Mouse (Mus musculus): ENCODE data around the gene Spink4. TPM values are rescaled to one million over a fixed set of nuclear protein-coding genes. Genes with fewer than 3 reads are reported as not detected.

Gene Spink4
- polyA plus RNA-seq, 1 experiment = 12.5 TPM

DNA sequence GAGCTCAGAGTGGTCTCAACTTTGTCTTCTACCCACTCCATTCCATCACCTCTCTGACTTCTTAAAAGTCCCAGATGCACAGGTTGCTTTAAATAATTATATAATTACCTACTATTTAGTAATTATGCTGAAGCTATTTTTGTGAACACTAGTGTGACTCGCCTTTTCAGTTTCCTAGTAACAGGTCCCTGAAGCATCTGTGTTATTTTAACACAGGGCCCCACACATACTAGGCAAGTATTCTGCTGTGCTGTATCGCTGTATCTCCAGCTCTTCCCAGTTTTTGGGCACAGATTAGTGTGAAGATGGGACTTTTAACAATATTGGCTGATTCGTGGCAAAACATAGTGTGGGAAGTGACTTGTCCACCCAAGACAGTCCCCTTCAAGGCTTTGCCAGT is 43.7 kb downstream of the Spink4 start:
- H3ac ChIP-seq (ENCODE audit: control insufficient read depth, insufficient read length) = no peak overlapping the region
- H3K27me3 ChIP-seq (ENCODE audit: control insufficient read depth, insufficient read depth, insufficient read length) = no peaks in the 10 kb centered on the region
- TF ChIP-seq SRF (IDR thresholded peaks at IDR 0.05; ENCODE audit: control insufficient read depth, insufficient read length, low read depth) (no peak), MYOG (IDR thresholded peaks at IDR 0.05; ENCODE audit: control insufficient read depth in 1 of 3, insufficient read depth in 1 of 3, insufficient read length in 2 of 3, low read depth in 2 of 3) (no peak), REST (IDR thresholded peaks at IDR 0.05; ENCODE audit: insufficient read depth, insufficient read length) (no peak), CEBPB (IDR thresholded peaks at IDR 0.05; ENCODE audit: insufficient read depth, poor library complexity, severe bottlenecking) (no peak)
- peaks cover 67% of the 10 kb centered on the region for H3K36me3 ChIP-seq (ENCODE audit: control insufficient read depth, insufficient read depth)
- H3K4me2 ChIP-seq (ENCODE audit: low read depth) = no peak overlapping the region
- no peaks in the 10 kb centered on the region for H3K79me2 ChIP-seq (ENCODE audit: control insufficient read depth, insufficient read depth)
- H3K4me3 ChIP-seq = no peak overlapping the region

DNA sequence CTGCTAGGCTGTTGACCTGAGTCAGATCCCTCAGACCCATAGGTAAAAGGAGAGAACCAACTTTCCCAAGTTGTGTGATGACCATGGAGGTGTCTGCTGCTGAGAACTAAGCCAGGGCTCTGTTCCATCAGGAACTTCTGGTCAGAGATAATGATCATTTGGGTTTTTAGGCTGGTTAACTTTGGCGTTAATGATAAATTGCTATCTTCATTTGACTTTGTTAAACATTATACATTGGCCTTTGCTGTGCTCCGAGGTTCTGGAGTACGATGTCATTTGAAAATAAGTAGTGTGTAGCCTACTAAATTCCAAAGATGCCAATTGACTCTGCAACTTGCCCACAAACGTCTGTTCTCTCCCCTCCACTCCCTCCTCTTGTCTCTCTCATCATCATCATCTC is 49.3 kb downstream of the Spink4 start:
- peaks cover 28% of the 10 kb centered on the region for H3K79me2 ChIP-seq (ENCODE audit: control insufficient read depth, insufficient read depth)
- peak overlapping the region; percentile 85 for H3K4me2 ChIP-seq (ENCODE audit: low read depth)
- no peak overlapping the region for H3ac ChIP-seq (ENCODE audit: control insufficient read depth, insufficient read length)
- no peaks in the 10 kb centered on the region for H3K27me3 ChIP-seq (ENCODE audit: control insufficient read depth, insufficient read depth, insufficient read length)
- no peak for TF ChIP-seq MYOD1 (IDR thresholded peaks at IDR 0.05; ENCODE audit: control insufficient read depth in 1 of 3, insufficient read length in 2 of 3, low read depth in 2 of 3)
- H3K36me3 ChIP-seq (ENCODE audit: control insufficient read depth, insufficient read depth) = peaks cover 24% of the 10 kb centered on the region
- H3K4me3 ChIP-seq = peak overlapping the region; percentile 91

DNA sequence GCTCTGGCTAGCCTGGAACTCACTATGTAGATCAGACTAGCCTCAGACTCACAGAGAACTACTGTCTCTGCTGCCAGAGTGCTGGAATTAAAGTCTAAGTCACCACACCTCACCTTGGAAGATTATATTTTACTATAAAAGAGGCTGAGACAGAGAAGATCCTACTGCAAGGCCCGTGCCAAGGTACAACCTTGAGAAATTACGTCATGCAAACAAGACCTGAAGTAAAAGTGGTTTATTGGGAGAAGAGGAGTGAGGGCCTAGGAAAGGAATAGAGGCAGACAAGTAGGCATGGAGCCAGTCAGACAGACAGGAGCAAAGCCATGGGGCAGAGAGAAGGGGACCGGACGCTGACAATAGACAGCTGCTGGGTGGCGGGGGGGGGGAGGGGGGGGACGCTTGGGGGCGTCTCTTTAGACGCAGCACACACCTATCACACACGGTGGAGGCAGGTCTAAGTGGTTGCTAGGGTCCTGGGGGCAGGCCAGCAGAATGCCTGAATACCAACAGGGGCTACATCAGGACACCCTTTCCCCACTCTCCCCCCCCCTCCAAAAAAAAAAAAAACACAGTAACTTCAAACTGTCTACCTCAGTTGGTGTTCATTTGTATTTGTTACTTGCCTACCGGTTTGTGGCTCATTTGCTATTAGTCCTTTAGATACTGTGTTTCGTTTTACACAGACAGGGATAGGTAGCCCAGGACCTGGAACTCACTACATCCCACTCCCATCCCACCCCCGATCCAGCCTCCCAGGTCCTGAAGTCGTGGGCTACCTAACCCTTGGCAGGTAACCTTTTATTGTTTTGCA is 50.1 kb downstream of the Spink4 start:
- H3ac ChIP-seq (ENCODE audit: control insufficient read depth, insufficient read length) = peak overlapping the region; percentile 47
- H3K4me2 ChIP-seq (ENCODE audit: low read depth) = peak overlapping the region; percentile 85

DNA sequence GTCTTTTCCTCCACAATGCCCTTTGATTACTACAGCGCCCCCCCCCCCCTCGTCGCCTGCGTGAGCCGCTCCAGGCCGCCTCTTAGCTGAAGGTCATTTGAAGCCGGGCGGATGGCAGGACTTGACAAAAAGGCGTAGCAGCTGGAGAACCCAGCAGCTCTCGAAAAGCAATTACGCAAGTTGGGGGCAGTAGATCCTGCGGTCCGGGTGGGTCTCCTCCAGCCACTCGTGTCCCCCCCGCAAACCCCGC is 50.7 kb downstream of the Spink4 start:
- peaks cover 39% of the 10 kb centered on the region for H3K79me2 ChIP-seq (ENCODE audit: control insufficient read depth, insufficient read depth)
- H3K4me3 ChIP-seq = peak overlapping the region; percentile 91
- H3K4me2 ChIP-seq (ENCODE audit: low read depth) = no peak overlapping the region
- no peaks in the 10 kb centered on the region for H3K27me3 ChIP-seq (ENCODE audit: control insufficient read depth, insufficient read depth, insufficient read length)
- H3ac ChIP-seq (ENCODE audit: control insufficient read depth, insufficient read length) = peak overlapping the region; percentile 47
- peaks cover 10% of the 10 kb centered on the region for H3K36me3 ChIP-seq (ENCODE audit: control insufficient read depth, insufficient read depth)
- TF ChIP-seq MYOG (IDR thresholded peaks at IDR 0.05; ENCODE audit: control insufficient read depth in 1 of 3, insufficient read depth in 1 of 3, insufficient read length in 2 of 3, low read depth in 2 of 3) (no peak), POLR2AphosphoS2 (IDR thresholded peaks at IDR 0.05; ENCODE audit: insufficient read length, low read depth) (no peak), TCF3 (IDR thresholded peaks at IDR 0.05; ENCODE audit: insufficient read length, low read depth) (no peak), MAX (IDR thresholded peaks at IDR 0.05; ENCODE audit: low read depth) (no peak), TCF12 (IDR thresholded peaks at IDR 0.05; ENCODE audit: insufficient read depth, poor library complexity, severe bottlenecking) (no peak), SRF (IDR thresholded peaks at IDR 0.05; ENCODE audit: control insufficient read depth, insufficient read length, low read depth) (no peak), POLR2A (IDR thresholded peaks at IDR 0.05; ENCODE audit: insufficient read length, low read depth) (no peak), E2F4 (IDR thresholded peaks at IDR 0.05; ENCODE audit: insufficient read depth) (no peak), CEBPB (IDR thresholded peaks at IDR 0.05; ENCODE audit: insufficient read depth, poor library complexity, severe bottlenecking) (no peak), MYOD1 (IDR thresholded peaks at IDR 0.05; ENCODE audit: control insufficient read depth in 1 of 3, insufficient read length in 2 of 3, low read depth in 2 of 3) (no peak), REST (IDR thresholded peaks at IDR 0.05; ENCODE audit: insufficient read depth, insufficient read length) (no peak), USF1 (IDR thresholded peaks at IDR 0.05; ENCODE audit: low read depth) (no peak)

More for the DNA sequence above, 50.1 kb downstream of the Spink4 start:
- Histone ChIP-seq H3K36me3 (ENCODE audit: control insufficient read depth, insufficient read depth) (peaks cover 16% of the 10 kb centered on the region), H3K79me2 (ENCODE audit: control insufficient read depth, insufficient read depth) (peaks cover 34% of the 10 kb centered on the region), H3K4me3 (peak overlapping the region; percentile 91), H3K27me3 (ENCODE audit: control insufficient read depth, insufficient read depth, insufficient read length) (no peaks in the 10 kb centered on the region)
- TF ChIP-seq USF1 (IDR thresholded peaks at IDR 0.05; ENCODE audit: low read depth) (no peak), TCF3 (IDR thresholded peaks at IDR 0.05; ENCODE audit: insufficient read length, low read depth) (no peak), POLR2A (IDR thresholded peaks at IDR 0.05; ENCODE audit: insufficient read length, low read depth) (no peak), MYOG (IDR thresholded peaks at IDR 0.05; ENCODE audit: control insufficient read depth in 1 of 3, insufficient read depth in 1 of 3, insufficient read length in 2 of 3, low read depth in 2 of 3) (no peak), POLR2AphosphoS2 (IDR thresholded peaks at IDR 0.05; ENCODE audit: insufficient read length, low read depth) (peak; percentile 13)

DNA sequence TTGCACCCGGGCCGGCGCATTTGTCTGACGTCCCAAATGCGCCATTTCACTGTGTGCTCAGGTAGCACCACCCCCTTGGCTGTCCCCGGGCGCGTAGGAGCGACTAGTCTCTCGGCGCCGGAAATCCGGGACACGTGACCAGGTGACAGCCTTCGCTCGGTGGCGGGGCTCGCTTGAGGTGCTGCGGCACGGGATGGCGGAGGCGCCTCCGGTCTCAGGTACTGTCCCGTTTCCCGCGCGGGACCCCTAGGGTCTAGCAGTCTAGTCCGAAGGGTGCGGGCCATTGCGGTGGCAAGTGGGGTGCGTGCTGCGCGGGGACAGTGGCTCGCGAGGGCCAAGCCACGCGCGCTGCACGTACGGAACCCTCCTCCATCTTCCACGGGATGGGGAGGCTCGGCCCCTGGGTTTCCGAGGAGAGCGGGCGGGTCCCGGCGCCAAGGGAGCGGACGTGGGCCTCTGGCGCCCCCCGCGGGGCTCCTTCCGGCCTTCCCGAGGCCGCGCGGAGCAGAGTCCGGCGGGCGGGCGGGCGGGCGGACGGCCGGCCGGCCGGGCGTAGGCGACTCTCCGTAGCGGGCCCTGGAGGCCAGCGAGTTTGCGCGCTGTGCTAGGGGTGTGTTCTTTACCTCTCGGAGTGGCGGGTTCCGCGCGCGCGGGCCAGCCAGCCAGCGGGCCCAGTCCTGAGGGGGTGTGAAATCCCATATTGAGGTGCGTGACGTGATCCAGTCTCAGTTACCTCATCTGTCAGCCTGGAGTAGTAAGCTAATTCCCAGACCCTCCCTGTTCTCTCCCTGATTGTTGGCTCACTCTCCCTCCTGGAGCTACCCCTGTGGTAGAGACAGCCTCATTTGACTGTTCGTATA is 51.2 kb downstream of the Spink4 start, which contains the start of gene Nfx1:
Nfx1 (plus strand) TSS at position 65 of the 860 bp plus-strand sequence.
- H3K36me3 ChIP-seq (ENCODE audit: control insufficient read depth, insufficient read depth) = peaks cover 5% of the 10 kb centered on the region
- peak within 1 kb of the TSS; percentile 85 for H3K4me2 ChIP-seq (ENCODE audit: low read depth)
- H3K27me3 ChIP-seq (ENCODE audit: control insufficient read depth, insufficient read depth, insufficient read length) = no peaks in the 10 kb centered on the region
- H3K79me2 ChIP-seq (ENCODE audit: control insufficient read depth, insufficient read depth) = peaks cover 45% of the 10 kb centered on the region
- TF ChIP-seq MAX (IDR thresholded peaks at IDR 0.05; ENCODE audit: low read depth) (peak; percentile 59), MYOG (IDR thresholded peaks at IDR 0.05; ENCODE audit: control insufficient read depth in 1 of 3, insufficient read depth in 1 of 3, insufficient read length in 2 of 3, low read depth in 2 of 3) (peak in 2 of 3 experiments; percentile 9 to 19), SRF (IDR thresholded peaks at IDR 0.05; ENCODE audit: control insufficient read depth, insufficient read length, low read depth) (peak; percentile 84), USF1 (IDR thresholded peaks at IDR 0.05; ENCODE audit: low read depth) (peak; percentile 94), POLR2A (IDR thresholded peaks at IDR 0.05; ENCODE audit: insufficient read length, low read depth) (peak; percentile 96), CEBPB (IDR thresholded peaks at IDR 0.05; ENCODE audit: insufficient read depth, poor library complexity, severe bottlenecking) (no peak), TCF3 (IDR thresholded peaks at IDR 0.05; ENCODE audit: insufficient read length, low read depth) (no peak), E2F4 (IDR thresholded peaks at IDR 0.05; ENCODE audit: insufficient read depth) (no peak), POLR2AphosphoS2 (IDR thresholded peaks at IDR 0.05; ENCODE audit: insufficient read length, low read depth) (peak; percentile 92), TCF12 (IDR thresholded peaks at IDR 0.05; ENCODE audit: insufficient read depth, poor library complexity, severe bottlenecking) (no peak), REST (IDR thresholded peaks at IDR 0.05; ENCODE audit: insufficient read depth, insufficient read length) (no peak), MYOD1 (IDR thresholded peaks at IDR 0.05; ENCODE audit: control insufficient read depth in 1 of 3, insufficient read length in 2 of 3, low read depth in 2 of 3) (peak in 1 of 3 experiments; percentile 31)
- H3K4me3 ChIP-seq = peak within 1 kb of the TSS; percentile 91
- H3ac ChIP-seq (ENCODE audit: control insufficient read depth, insufficient read length) = peak within 1 kb of the TSS; percentile 47

Data from myocyte (in vitro differentiated cells).